25 mouse cellular contexts compared by ENCODE assay signal in the genomic region with DNA sequence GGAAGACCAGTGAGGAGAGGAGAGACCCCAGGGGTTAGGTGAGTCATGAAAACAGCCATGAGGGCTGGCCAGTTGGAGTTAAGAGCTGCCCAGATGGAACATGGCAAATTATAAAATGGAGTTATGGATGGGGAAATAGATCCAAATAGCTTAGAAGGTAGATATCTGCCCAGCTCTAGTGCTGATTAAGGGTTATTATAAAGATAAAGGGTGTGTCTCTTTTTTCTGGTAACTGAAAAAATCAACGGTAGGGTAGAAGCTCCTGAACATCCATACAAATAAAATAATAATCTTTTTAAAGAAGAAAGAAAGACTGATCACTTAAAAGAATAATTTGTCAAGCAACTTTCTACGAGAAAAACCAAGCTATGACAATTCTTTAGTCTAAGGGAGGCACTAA. TPM values are rescaled to one million over a fixed set of nuclear protein-coding genes. Genes with fewer than 3 reads are reported as not detected.
DNase-seq lines count a peak whose midpoint lies in the region; ATAC-seq and TF ChIP-seq lines count a peak whose summit lies in the region.
"Had no signal": no experiment of that assay in that cellular context is flagged by ENCODE, and none has a peak within 500 bp of the region (broad histone marks: within the 10 kb centered on the region; RNA-seq: fewer than 3 reads in every experiment).

No protein-coding gene starts in this region.

- peak overlapping the region; percentile 66 for H3K27ac ChIP-seq in hindbrain, embryonic 13.5 days
- no peak overlapping the region for H3K27ac ChIP-seq in hindbrain, postnatal 0 days
- H3K27ac ChIP-seq in midbrain, embryonic 15.5 days: 0 out of 2 replicates have a peak overlapping the region, but pooled peaks have one; percentile 20
- no peak overlapping the region for H3K27ac ChIP-seq in midbrain, postnatal 0 days (ENCODE audit: low read depth, low read length)
- H3K27ac ChIP-seq in liver, embryonic 14.5 days: peak overlapping the region; percentile 86
- H3K27ac ChIP-seq: embryonic facial prominence, embryonic 13.5 days; limb, embryonic 15.5 days had no signal

- no peak for ATAC-seq in hindbrain, embryonic 13.5 days (ENCODE audit: low FRiP score)
- no peak for ATAC-seq in hindbrain, postnatal 0 days
- ATAC-seq in midbrain, embryonic 15.5 days (replicated peaks): no peak
- ATAC-seq in midbrain, postnatal 0 days (ENCODE audit: low FRiP score): no peak
- ATAC-seq in liver, embryonic 14.5 days (ENCODE audit: insufficient read depth): no peak
- ATAC-seq: inflammation-experienced regulatory T-cells, adult 6 months; lung, postnatal 0 days; Patski had no signal

- no peaks in the 10 kb centered on the region for H3K36me3 ChIP-seq in hindbrain, embryonic 13.5 days
- no peaks in the 10 kb centered on the region for H3K36me3 ChIP-seq in hindbrain, postnatal 0 days (ENCODE audit: insufficient read depth, low read length)
- no peaks in the 10 kb centered on the region for H3K36me3 ChIP-seq in midbrain, embryonic 15.5 days (replicated peaks)
- no peaks in the 10 kb centered on the region for H3K36me3 ChIP-seq in midbrain, postnatal 0 days (ENCODE audit: insufficient read depth, low read length)
- peaks cover 28% of the 10 kb centered on the region for H3K36me3 ChIP-seq in liver, embryonic 14.5 days (replicated peaks; ENCODE audit: control insufficient read depth, insufficient read depth, low read depth)
- H3K36me3 ChIP-seq: embryonic facial prominence, embryonic 13.5 days; limb, embryonic 15.5 days had no signal

- H3K4me3 ChIP-seq in hindbrain, embryonic 13.5 days: no peak overlapping the region
- no peak overlapping the region for H3K4me3 ChIP-seq in hindbrain, postnatal 0 days (ENCODE audit: low read length)
- H3K4me3 ChIP-seq in midbrain, embryonic 15.5 days: no peak overlapping the region
- no peak overlapping the region for H3K4me3 ChIP-seq in midbrain, postnatal 0 days (ENCODE audit: low read depth, low read length)
- H3K4me3 ChIP-seq in liver, embryonic 14.5 days (ENCODE audit: insufficient read depth in 1 of 2, low read depth in 2 of 2, low read length in 2 of 2): no peak overlapping the region
- H3K4me3 ChIP-seq: embryonic facial prominence, embryonic 13.5 days; gastrocnemius, adult 2 months; limb, embryonic 15.5 days had no signal

- no peaks in the 10 kb centered on the region for H3K27me3 ChIP-seq in hindbrain, embryonic 13.5 days
- no peaks in the 10 kb centered on the region for H3K27me3 ChIP-seq in hindbrain, postnatal 0 days (ENCODE audit: insufficient read depth, low read length)
- no peaks in the 10 kb centered on the region for H3K27me3 ChIP-seq in midbrain, embryonic 15.5 days (replicated peaks)
- H3K27me3 ChIP-seq in midbrain, postnatal 0 days (ENCODE audit: insufficient read depth, low read length): no peaks in the 10 kb centered on the region
- H3K27me3 ChIP-seq in liver, embryonic 14.5 days (ENCODE audit: control insufficient read depth, insufficient read depth, low read length): no peaks in the 10 kb centered on the region
- H3K27me3 ChIP-seq: embryonic facial prominence, embryonic 13.5 days; limb, embryonic 15.5 days; Patski had no signal

- no peaks in the 10 kb centered on the region for H3K9me3 ChIP-seq in hindbrain, embryonic 13.5 days
- H3K9me3 ChIP-seq in hindbrain, postnatal 0 days (ENCODE audit: low read length): no peaks in the 10 kb centered on the region
- no peaks in the 10 kb centered on the region for H3K9me3 ChIP-seq in midbrain, embryonic 15.5 days
- H3K9me3 ChIP-seq in midbrain, postnatal 0 days (ENCODE audit: low read length): no peaks in the 10 kb centered on the region
- H3K9me3 ChIP-seq in liver, embryonic 14.5 days (ENCODE audit: control insufficient read depth, low read length): no peaks in the 10 kb centered on the region
- H3K9me3 ChIP-seq: embryonic facial prominence, embryonic 13.5 days; limb, embryonic 15.5 days had no signal

- TF ChIP-seq CTCF in hindbrain, postnatal 0 days (IDR thresholded peaks at IDR 0.05; ENCODE audit: low read depth): no peak
- TF ChIP-seq CTCF in midbrain, postnatal 0 days (IDR thresholded peaks at IDR 0.05): no peak
- TF ChIP-seq CTCF in liver, embryonic 14.5 days (IDR thresholded peaks at IDR 0.05; ENCODE audit: low read depth): no peak

- no peak for TF ChIP-seq EP300 in liver, embryonic 14.5 days (IDR thresholded peaks at IDR 0.05; ENCODE audit: low read depth)

- 71% methylated on average over 2 of the region's 2 CpGs for WGBS in hindbrain, embryonic 13.5 days
- WGBS in hindbrain, postnatal 0 days: 52% methylated on average over 2 of the region's 2 CpGs
- 64% methylated on average over 2 of the region's 2 CpGs for WGBS in midbrain, embryonic 15.5 days
- WGBS in midbrain, postnatal 0 days: 69% methylated on average over 2 of the region's 2 CpGs
- WGBS in liver, embryonic 14.5 days (ENCODE audit: insufficient replicate concordance): 42% methylated on average over 2 of the region's 2 CpGs

- no peak overlapping the region for H3K9ac ChIP-seq in hindbrain, embryonic 13.5 days
- no peak overlapping the region for H3K9ac ChIP-seq in hindbrain, postnatal 0 days (replicated peaks; ENCODE audit: low read length)
- H3K9ac ChIP-seq in midbrain, embryonic 15.5 days: no peak overlapping the region
- no peak overlapping the region for H3K9ac ChIP-seq in midbrain, postnatal 0 days (replicated peaks; ENCODE audit: low read length, poor library complexity, severe bottlenecking)
- H3K9ac ChIP-seq in liver, embryonic 14.5 days (replicated peaks): peak overlapping the region; percentile 49
- H3K9ac ChIP-seq: embryonic facial prominence, embryonic 13.5 days; limb, embryonic 15.5 days had no signal

- no peak for DNase-seq in hindbrain, postnatal 0 days (ENCODE audit: low spot score)
- no peak for DNase-seq in midbrain, postnatal 0 days (ENCODE audit: low spot score)
- no peak for DNase-seq in liver, embryonic 14.5 days (ENCODE audit: low read depth in 3 of 3, low spot score in 3 of 3)
- no peak for DNase-seq in testis, postnatal 14 days (ENCODE audit: low spot score)
- DNase-seq in yolk sac, embryonic 10.5 days (ENCODE audit: low spot score): no peak
- DNase-seq: adrenal gland, adult 8-10 months; cerebellum, adult 8-10 months; gastrocnemius, adult 2 months; heart, postnatal 36 days; kidney, adult 2 months; kidney, postnatal 10 days; layer of hippocampus, postnatal 36 days; right cerebral cortex, postnatal 14 days; spleen, adult 18-20 months; thymus, postnatal 4 days had no signal

- H3K4me1 ChIP-seq in hindbrain, embryonic 13.5 days (replicated peaks): peaks cover 26% of the 10 kb centered on the region
- no peaks in the 10 kb centered on the region for H3K4me1 ChIP-seq in hindbrain, postnatal 0 days (ENCODE audit: insufficient read depth, low read length)
- peaks cover 10% of the 10 kb centered on the region; the same call in 1 of the 2 replicates for H3K4me1 ChIP-seq in midbrain, embryonic 15.5 days
- no peaks in the 10 kb centered on the region for H3K4me1 ChIP-seq in midbrain, postnatal 0 days (ENCODE audit: insufficient read depth, low read length)
- H3K4me1 ChIP-seq in liver, embryonic 14.5 days (replicated peaks; ENCODE audit: control insufficient read depth in 2 of 2, insufficient read depth in 2 of 2, low read length in 1 of 2): peaks cover 52 to 61% of the 10 kb centered on the region in 2 experiments

- H3K4me2 ChIP-seq in hindbrain, embryonic 13.5 days: 0 out of 2 replicates have a peak overlapping the region, but pooled peaks have one; percentile 15
- no peak overlapping the region for H3K4me2 ChIP-seq in hindbrain, postnatal 0 days (ENCODE audit: low read depth, low read length)
- H3K4me2 ChIP-seq in midbrain, embryonic 15.5 days: no peak overlapping the region
- no peak overlapping the region for H3K4me2 ChIP-seq in midbrain, postnatal 0 days (ENCODE audit: low read depth, low read length, poor library complexity, severe bottlenecking)
- peak overlapping the region; percentile 30 for H3K4me2 ChIP-seq in liver, embryonic 14.5 days (ENCODE audit: low read depth)
- H3K4me2 ChIP-seq: embryonic facial prominence, embryonic 13.5 days; limb, embryonic 15.5 days had no signal

RNA-seq across cellular contexts. Expression of a gene that starts 49.2 kb away (rescaled TPM):
- polyA plus RNA-seq in hindbrain, embryonic 13.5 days (2015; fragmentation: Nextera tagmentation; extraction: Ambion mirVana): not detected in 2 replicates
- not detected in 2 replicates for total RNA-seq in hindbrain, postnatal 0 days (2014; rRNA removed)
- polyA plus RNA-seq in hindbrain, postnatal 0 days (2015; fragmentation: Nextera tagmentation; extraction: Ambion mirVana): not detected in 2 replicates
- 0.08 TPM in 1 of 2 replicates, not detected in the other for polyA plus RNA-seq in midbrain, embryonic 15.5 days (2015; fragmentation: Nextera tagmentation; extraction: Ambion mirVana)
- 0.05 TPM in 1 of 2 replicates, not detected in the other for total RNA-seq in midbrain, postnatal 0 days (2014; rRNA removed)
- 0.06 TPM in 1 of 2 replicates, not detected in the other for polyA plus RNA-seq in midbrain, postnatal 0 days (2015; fragmentation: Nextera tagmentation; extraction: Ambion mirVana)
- 0.11 and 0.15 TPM in 2 replicates for polyA plus RNA-seq in liver, embryonic 14.5 days (2012; rRNA removed)
- polyA plus RNA-seq in liver, embryonic 14.5 days (2014; fragmentation: Nextera tagmentation; extraction: Ambion mirVana): 0.32 and 0.40 TPM in 2 replicates
- total RNA-seq: layer of hippocampus, adult 18-20 months; layer of hippocampus, postnatal 36 days; left cerebral cortex, postnatal 14 days had no signal
- polyA plus RNA-seq: C2C12; inflammation-experienced regulatory T-cells, adult 6 months had no signal

RNA-seq across cellular contexts. Expression of a gene that starts 49.9 kb away (rescaled TPM):
- polyA plus RNA-seq in hindbrain, embryonic 13.5 days (2015; fragmentation: Nextera tagmentation; extraction: Ambion mirVana): 94.7 and 95.1 TPM in 2 replicates
- 69.7 and 70.1 TPM in 2 replicates for total RNA-seq in hindbrain, postnatal 0 days (2014; rRNA removed)
- polyA plus RNA-seq in hindbrain, postnatal 0 days (2015; fragmentation: Nextera tagmentation; extraction: Ambion mirVana): 33.3 and 33.7 TPM in 2 replicates
- polyA plus RNA-seq in midbrain, embryonic 15.5 days (2015; fragmentation: Nextera tagmentation; extraction: Ambion mirVana): 74.4 and 80.1 TPM in 2 replicates
- 70.4 and 77.1 TPM in 2 replicates for total RNA-seq in midbrain, postnatal 0 days (2014; rRNA removed)
- 29.4 and 29.9 TPM in 2 replicates for polyA plus RNA-seq in midbrain, postnatal 0 days (2015; fragmentation: Nextera tagmentation; extraction: Ambion mirVana)
- 105 and 113 TPM in 2 replicates for polyA plus RNA-seq in liver, embryonic 14.5 days (2012; rRNA removed)
- polyA plus RNA-seq in liver, embryonic 14.5 days (2014; fragmentation: Nextera tagmentation; extraction: Ambion mirVana): 153 and 166 TPM in 2 replicates

Comparison
In these comparisons a context has a peak if more than half of its experiments do, and no peak if none do; other contexts are left out.
1. H3K27ac ChIP-seq: peak in hindbrain, embryonic 13.5 days (single experiment), midbrain, embryonic 15.5 days (single experiment) and liver, embryonic 14.5 days (single experiment); none in hindbrain, postnatal 0 days (single experiment) and midbrain, postnatal 0 days (single experiment).
2. H3K4me2 ChIP-seq: peak in hindbrain, embryonic 13.5 days (single experiment) and liver, embryonic 14.5 days (single experiment); none in hindbrain, postnatal 0 days (single experiment), midbrain, embryonic 15.5 days (single experiment) and midbrain, postnatal 0 days (single experiment).